Mouse (Mus musculus): ENCODE data around the gene Abl1. TPM values are rescaled to one million over a fixed set of nuclear protein-coding genes. Genes with fewer than 3 reads are reported as not detected.
"Not testable (repeated sequence)": the region's sequence is repeated elsewhere in the genome, so short reads cannot be mapped to it uniquely, and the experiment has no call there.

Gene Abl1
- polyA plus RNA-seq, 1 experiment = 35.0 TPM

GRCm38 (mm10) chr2:31678641-31679040 lies 9.5 kb upstream of the Abl1 start:
- H3K4me3 ChIP-seq (replicated peaks; ENCODE audit: control insufficient read depth, low read depth, low read length) = no peak overlapping the region
- no peaks in the 10 kb centered on the region for H3K4me1 ChIP-seq (ENCODE audit: control insufficient read depth, insufficient read depth, low read length)
- no peak overlapping the region for H3K27ac ChIP-seq (ENCODE audit: control insufficient read depth, insufficient read depth, low read depth, low read length, poor library complexity)
- 63% methylated on average over 6 of the region's 6 CpGs for WGBS
- TF ChIP-seq CTCF (IDR thresholded peaks at IDR 0.05; ENCODE audit: control insufficient read depth, insufficient read depth, low read length) = no peak
- TF ChIP-seq POLR2A (IDR thresholded peaks at IDR 0.05; ENCODE audit: borderline replicate concordance, control insufficient read depth, low read depth, low read length) = no peak

GRCm38 (mm10) chr2:31681051-31681707 lies 7.0 kb upstream of the Abl1 start:
- H3K27ac ChIP-seq (ENCODE audit: control insufficient read depth, insufficient read depth, low read depth, low read length, poor library complexity); H3K4me1 ChIP-seq (ENCODE audit: control insufficient read depth, insufficient read depth, low read length); H3K4me3 ChIP-seq (replicated peaks; ENCODE audit: control insufficient read depth, low read depth, low read length): not testable (repeated sequence)
- 79% methylated on average over 15 of the region's 15 CpGs for WGBS

- TF ChIP-seq CTCF (IDR thresholded peaks at IDR 0.05; ENCODE audit: control insufficient read depth, insufficient read depth, low read length) = no peak
- Histone ChIP-seq H3K27ac (ENCODE audit: control insufficient read depth, insufficient read depth, low read depth, low read length, poor library complexity) (no peak overlapping the region), H3K4me1 (ENCODE audit: control insufficient read depth, insufficient read depth, low read length) (no peaks in the 10 kb centered on the region), H3K4me3 (replicated peaks; ENCODE audit: control insufficient read depth, low read depth, low read length) (no peak overlapping the region)
- 84% methylated on average over 6 of the region's 6 CpGs for WGBS
These were observed 6.4 kb upstream of the Abl1 start for GRCm38 (mm10) chr2:31681731-31682235.

- Histone ChIP-seq H3K4me1 (ENCODE audit: control insufficient read depth, insufficient read depth, low read length) (no peaks in the 10 kb centered on the region), H3K27ac (ENCODE audit: control insufficient read depth, insufficient read depth, low read depth, low read length, poor library complexity) (no peak overlapping the region), H3K4me3 (replicated peaks; ENCODE audit: control insufficient read depth, low read depth, low read length) (no peak overlapping the region)
- TF ChIP-seq POLR2A (IDR thresholded peaks at IDR 0.05; ENCODE audit: borderline replicate concordance, control insufficient read depth, low read depth, low read length) (no peak), CTCF (IDR thresholded peaks at IDR 0.05; ENCODE audit: control insufficient read depth, insufficient read depth, low read length) (peak; percentile 33; the same call in 1 of the 2 replicates)
- WGBS = 33% methylated on average over 2 of the region's 2 CpGs
These were observed 4.5 kb upstream of the Abl1 start for GRCm38 (mm10) chr2:31683666-31684065.

GRCm38 (mm10) chr2:31689045-31689444 lies 869 bp downstream of the Abl1 start:
- under 1% methylated on average over 12 of the region's 12 CpGs for WGBS
- Histone ChIP-seq H3K27ac (ENCODE audit: control insufficient read depth, insufficient read depth, low read depth, low read length, poor library complexity) (peak overlapping the region; percentile 88), H3K4me3 (replicated peaks; ENCODE audit: control insufficient read depth, low read depth, low read length) (peak overlapping the region; percentile 84), H3K4me1 (ENCODE audit: control insufficient read depth, insufficient read depth, low read length) (peaks cover 2% of the 10 kb centered on the region; the same call in 1 of the 2 replicates)
- no peak for TF ChIP-seq POLR2A (IDR thresholded peaks at IDR 0.05; ENCODE audit: borderline replicate concordance, control insufficient read depth, low read depth, low read length)
- no peak for TF ChIP-seq CTCF (IDR thresholded peaks at IDR 0.05; ENCODE audit: control insufficient read depth, insufficient read depth, low read length)

GRCm38 (mm10) chr2:31690063-31690462 lies 1.9 kb downstream of the Abl1 start:
- no peak for TF ChIP-seq CTCF (IDR thresholded peaks at IDR 0.05; ENCODE audit: control insufficient read depth, insufficient read depth, low read length)
- TF ChIP-seq POLR2A (IDR thresholded peaks at IDR 0.05; ENCODE audit: borderline replicate concordance, control insufficient read depth, low read depth, low read length) = no peak
- no peak overlapping the region for H3K27ac ChIP-seq (ENCODE audit: control insufficient read depth, insufficient read depth, low read depth, low read length, poor library complexity)
- peaks cover 2% of the 10 kb centered on the region; the same call in 1 of the 2 replicates for H3K4me1 ChIP-seq (ENCODE audit: control insufficient read depth, insufficient read depth, low read length)
- H3K4me3 ChIP-seq (replicated peaks; ENCODE audit: control insufficient read depth, low read depth, low read length) = no peak overlapping the region
- WGBS = 52% methylated on average over 3 of the region's 3 CpGs

GRCm38 (mm10) chr2:31698209-31698608 lies 10.0 kb downstream of the Abl1 start:
- no peak overlapping the region for H3K27ac ChIP-seq (ENCODE audit: control insufficient read depth, insufficient read depth, low read depth, low read length, poor library complexity)
- no peak overlapping the region for H3K4me3 ChIP-seq (replicated peaks; ENCODE audit: control insufficient read depth, low read depth, low read length)
- H3K4me1 ChIP-seq (ENCODE audit: control insufficient read depth, insufficient read depth, low read length) = no peaks in the 10 kb centered on the region
- TF ChIP-seq POLR2A (IDR thresholded peaks at IDR 0.05; ENCODE audit: borderline replicate concordance, control insufficient read depth, low read depth, low read length) = no peak
- no peak for TF ChIP-seq CTCF (IDR thresholded peaks at IDR 0.05; ENCODE audit: control insufficient read depth, insufficient read depth, low read length)

GRCm38 (mm10) chr2:31700545-31701446 lies 12.6 kb downstream of the Abl1 start:
- Histone ChIP-seq H3K4me1 (ENCODE audit: control insufficient read depth, insufficient read depth, low read length) (no peaks in the 10 kb centered on the region), H3K27ac (ENCODE audit: control insufficient read depth, insufficient read depth, low read depth, low read length, poor library complexity) (no peak overlapping the region), H3K4me3 (replicated peaks; ENCODE audit: control insufficient read depth, low read depth, low read length) (no peak overlapping the region)
- 67% methylated on average over 7 of the region's 7 CpGs for WGBS
- TF ChIP-seq CTCF (IDR thresholded peaks at IDR 0.05; ENCODE audit: control insufficient read depth, insufficient read depth, low read length) = no peak
- TF ChIP-seq POLR2A (IDR thresholded peaks at IDR 0.05; ENCODE audit: borderline replicate concordance, control insufficient read depth, low read depth, low read length) = no peak
